Mouse (Mus musculus) megakaryocyte-erythroid progenitor cell, adult 5-6 weeks (primary cell): ENCODE results near the gene Socs2. TPM values are rescaled to one million over a fixed set of nuclear protein-coding genes. Genes with fewer than 3 reads are reported as not detected.

Experiments used
- ATAC-seq: replicated peaks from 2 replicates; pipeline ENCODE4 v1.8.0; 2016; ENCODE audit warnings: mild to moderate bottlenecking, inconsistent platforms; ENCODE audit not compliant: severe bottlenecking, poor library complexity, low FRiP score, low TSS enrichment
- total RNA-seq, 2 experiments: library from RNA; stranded (forward) in 1 of 2; stranded (reverse) in 1 of 2; fragments of 200-1000, 215-1000 nt in 1 of 2; fragments of >200 nt in 1 of 2; fragmentation: Nextera tagmentation in 1 of 2; gene quantifications; 2 replicates each; pipeline ENCODE4 v1.2.3; 2014 to 2017

Socs2 gene
- total RNA-seq, 2 experiments from 2014 or later: 0.61 to 2.4 TPM

DNA sequence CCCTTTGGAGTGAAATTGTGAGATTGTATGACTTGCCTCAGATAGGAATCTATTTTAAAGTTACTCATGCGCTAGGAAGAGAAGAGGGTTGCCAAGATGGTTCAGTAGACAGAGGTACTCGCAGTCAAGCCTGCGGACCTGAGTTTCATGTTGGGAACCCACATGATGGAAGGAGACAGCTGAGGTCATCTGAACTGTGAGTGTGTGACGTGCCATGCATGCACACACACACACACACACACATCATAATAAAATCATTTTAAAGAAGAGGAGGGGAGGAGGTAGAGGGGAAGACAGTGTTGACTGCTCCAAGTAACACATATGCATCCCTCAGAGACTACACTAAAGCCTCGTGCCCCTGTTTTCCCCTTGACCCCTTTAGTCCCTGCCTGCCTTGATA, 56.9 kb downstream of the Socs2 start:
- ATAC-seq: no peak

DNA sequence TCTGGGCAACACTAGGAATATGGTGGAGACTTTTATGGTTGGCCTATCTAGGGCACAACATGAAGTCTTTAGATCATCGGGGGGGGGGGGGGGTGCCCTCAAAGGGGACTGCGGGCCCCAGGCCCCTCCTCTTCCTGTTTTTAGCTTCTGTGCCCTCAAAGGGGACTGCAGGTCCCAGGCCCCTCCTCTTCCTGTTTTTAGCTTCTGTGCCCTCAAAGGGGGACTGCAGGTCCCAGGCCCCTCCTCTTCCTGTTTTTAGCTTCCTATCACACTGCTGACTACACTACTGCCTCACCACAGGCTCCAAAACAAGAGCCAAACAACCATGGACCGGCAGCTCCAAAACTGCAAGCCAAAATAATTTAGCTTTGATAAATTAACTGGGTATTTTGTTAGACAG, 59.3 kb downstream of the Socs2 start:
- no peak for ATAC-seq

DNA sequence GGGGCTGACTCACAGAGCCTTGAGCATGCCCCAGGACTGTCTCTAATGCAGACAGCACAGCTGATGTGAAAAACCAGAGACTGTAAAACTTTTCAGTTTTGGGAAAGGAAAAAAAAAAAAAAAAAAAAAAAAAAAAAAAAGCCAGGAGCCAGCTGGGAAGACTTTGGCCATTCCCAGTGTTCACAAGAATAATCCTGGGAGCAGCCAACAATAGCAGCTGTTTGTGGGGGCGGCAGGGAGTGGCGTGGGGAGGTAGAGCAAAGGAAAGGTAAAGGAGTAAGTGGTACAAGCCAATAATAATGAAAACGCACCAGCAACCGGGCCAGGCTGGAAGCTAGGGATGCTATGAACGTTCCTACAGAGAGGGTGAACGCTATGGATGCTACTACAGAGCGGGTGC, 60.3 kb downstream of the Socs2 start:
- ATAC-seq: no peak

DNA sequence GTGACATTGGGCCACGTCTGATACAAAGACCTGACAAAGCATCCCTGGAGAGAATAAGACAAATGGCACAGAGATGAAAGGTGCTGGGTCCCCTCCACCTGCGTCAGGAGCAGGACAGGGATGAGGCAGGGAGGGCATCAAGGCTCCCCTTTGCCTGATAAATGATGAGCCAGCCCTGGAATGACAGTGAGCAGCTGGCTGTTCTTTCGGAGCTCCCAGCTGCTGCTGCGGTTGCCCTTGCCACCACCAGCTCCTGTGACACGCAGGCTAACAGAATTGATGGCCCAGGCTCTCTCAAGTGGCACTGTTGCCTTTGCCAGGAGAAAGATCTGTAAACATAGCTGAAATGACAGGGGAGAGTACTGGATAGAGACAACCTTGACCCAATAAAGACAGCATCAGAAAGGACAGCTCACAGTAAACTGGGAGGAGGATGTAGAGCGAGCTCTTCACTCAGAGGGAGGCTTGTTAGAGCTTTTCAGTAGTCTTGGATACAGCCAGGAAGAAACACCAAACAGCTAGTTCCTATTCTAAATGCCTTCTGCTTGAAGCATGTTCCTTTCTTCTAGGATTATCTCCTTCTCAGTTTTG, 61.2 kb downstream of the Socs2 start:
- ATAC-seq: no peak

GRCm38 (mm10) chr10:95354673-95355072, 62.3 kb downstream of the Socs2 start:
- ATAC-seq: no peak

GRCm38 (mm10) chr10:95354047-95354446, 62.9 kb downstream of the Socs2 start:
- ATAC-seq: no peak

DNA sequence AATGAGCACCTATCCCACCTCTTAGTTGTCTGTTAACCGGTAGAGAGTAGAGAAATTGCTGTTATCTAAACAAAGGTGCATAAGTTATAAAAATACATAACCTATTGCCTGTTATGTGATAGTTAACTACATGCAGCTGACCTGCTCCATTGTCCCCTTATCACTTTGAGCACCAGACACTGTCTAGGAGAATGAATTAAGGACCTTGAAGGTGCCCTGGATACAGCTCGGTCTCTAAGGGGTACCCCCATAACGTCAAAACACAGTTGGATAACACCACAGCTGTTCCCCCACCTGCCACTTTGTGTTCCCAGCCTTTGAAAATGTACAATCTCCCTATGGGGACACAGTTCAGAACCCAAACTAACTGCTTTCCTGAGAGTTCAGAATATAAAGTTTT, 68.5 kb downstream of the Socs2 start:
- no peak for ATAC-seq

DNA sequence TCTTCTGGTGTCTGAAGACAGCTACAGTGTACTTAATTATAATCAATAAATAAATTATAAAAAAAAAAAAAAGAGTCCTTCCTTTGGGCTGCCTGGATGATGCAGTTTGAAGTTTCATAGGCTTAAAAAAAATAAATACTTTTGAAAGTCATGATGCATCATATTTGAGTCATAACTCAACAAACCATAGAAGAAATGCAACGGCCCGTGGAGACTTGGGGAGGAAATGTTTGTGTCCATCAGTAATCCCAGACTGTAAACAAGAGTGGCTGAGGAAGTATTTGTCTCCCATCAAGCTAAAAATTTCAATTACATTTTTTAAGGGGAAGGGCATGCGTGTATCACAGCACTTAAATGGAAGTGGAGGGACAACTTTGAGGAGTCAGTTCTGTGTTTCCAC, 69.2 kb downstream of the Socs2 start:
- ATAC-seq: no peak

DNA sequence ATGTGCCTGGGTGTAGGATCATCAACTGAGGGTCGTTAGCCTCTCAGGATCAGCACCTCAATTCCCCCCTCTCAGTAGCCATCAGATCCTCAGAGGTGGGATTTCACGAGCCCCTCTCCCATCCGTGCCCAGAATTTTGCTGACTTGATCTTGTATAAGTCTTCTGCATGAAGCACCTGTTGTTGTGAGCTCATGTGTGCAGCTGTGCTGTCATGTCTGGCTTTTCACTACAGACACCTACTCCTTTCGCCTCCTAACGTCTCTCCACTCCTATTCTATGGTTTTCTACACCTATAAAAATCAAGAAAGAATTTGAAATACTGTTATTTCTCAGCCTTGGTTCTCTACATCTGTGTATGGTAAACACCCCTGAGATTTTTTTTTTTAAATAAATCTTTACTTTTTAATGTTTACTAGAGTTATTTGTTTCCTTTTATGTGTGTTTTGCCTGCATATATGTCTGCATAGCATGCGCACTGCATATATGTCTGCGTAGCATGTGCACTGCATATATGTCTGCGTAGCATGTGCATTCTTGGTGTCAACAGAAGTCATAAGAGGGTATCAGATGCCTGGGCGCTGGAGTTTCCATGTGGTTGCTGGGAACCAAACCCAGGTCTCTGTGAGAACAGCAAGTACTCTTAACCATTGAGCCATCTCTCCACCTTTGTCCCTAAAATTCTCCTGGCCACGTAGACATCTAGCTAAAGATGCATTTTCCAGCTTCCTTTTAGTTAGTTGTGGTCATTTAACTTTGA, 74.0 kb downstream of the Socs2 start:
- ATAC-seq: no peak

- ATAC-seq: no peak
Observed at GRCm38 (mm10) chr10:95340676-95341075, 76.3 kb downstream of the Socs2 start.

DNA sequence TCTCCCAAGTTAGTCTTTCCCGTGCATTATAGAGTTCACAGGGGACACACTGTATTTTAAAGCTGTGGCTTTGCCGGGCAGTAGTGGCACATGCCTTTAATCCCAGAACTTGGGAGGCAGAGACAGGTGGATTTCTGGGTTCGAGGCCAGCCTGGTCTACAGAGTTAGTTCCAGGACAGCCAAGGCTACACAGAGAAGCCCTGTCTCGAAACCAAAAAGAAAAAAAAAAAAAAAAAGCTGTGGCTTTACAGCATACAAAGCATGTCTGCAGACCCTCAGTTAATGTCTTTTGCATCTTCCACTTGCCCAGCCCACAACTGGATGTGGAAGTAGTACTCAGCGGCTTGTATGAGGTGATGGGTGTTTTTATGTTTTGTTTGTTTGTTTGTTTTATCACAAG, 79.4 kb downstream of the Socs2 start:
- ATAC-seq: no peak

DNA sequence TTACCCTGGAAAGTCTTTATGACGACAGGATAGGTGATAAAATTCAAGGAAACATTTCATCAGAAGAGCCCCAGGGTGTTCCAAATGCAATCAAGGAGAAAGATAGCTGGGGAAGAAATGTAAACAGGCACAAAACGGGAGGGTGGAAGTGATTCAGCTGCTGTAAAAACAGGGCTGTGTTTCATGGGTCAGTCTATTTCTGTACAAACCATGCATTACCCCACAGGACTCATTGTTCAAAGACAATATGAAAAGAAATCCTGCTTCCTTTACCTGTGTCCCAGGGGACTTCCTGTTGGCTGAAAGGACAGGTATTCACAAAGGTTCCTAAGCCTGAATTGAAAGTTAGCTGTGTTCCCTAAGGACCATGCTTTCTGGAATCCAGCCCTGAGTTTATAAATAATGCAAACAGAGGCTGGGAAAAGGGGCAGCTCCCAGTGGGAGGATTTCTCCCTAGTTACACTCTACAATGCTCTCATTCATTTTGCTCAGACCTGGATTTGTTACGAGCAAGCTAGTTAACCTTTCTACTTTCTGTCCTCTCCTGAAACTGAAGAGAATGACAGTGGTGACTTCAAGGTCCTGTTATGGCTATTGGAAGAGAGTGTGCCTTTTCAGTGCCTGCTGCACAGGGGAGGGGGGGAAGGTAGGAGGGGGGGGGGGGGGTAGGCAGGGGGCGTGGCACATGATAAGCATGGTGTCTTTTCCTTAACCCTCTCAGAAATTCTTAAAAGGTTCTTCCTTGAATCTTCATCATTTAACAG, 80.0 kb downstream of the Socs2 start:
- ATAC-seq: no peak

Other genes with a start within 250 kb of the Socs2 start
- 5.9 and 8.3 TPM in 2 replicates for gene Cradd, start 93.0 kb downstream of the Socs2 start, total RNA-seq (2014; fragmentation: Nextera tagmentation)
- 0.42 and 2.2 TPM in 2 replicates for gene Cradd, start 93.0 kb downstream of the Socs2 start, total RNA-seq (2017)
- gene Mrpl42, start 84.8 kb upstream of the Socs2 start, total RNA-seq (2014; fragmentation: Nextera tagmentation): 244 and 249 TPM in 2 replicates
- gene Mrpl42, start 84.8 kb upstream of the Socs2 start, total RNA-seq (2017): 235 and 255 TPM in 2 replicates
- 238 and 277 TPM in 2 replicates for gene Ube2n, start 98.0 kb upstream of the Socs2 start, total RNA-seq (2014; fragmentation: Nextera tagmentation)
- 172 and 198 TPM in 2 replicates for gene Ube2n, start 98.0 kb upstream of the Socs2 start, total RNA-seq (2017)
- 39.8 and 49.8 TPM in 2 replicates for gene Nudt4, start 147.0 kb upstream of the Socs2 start, total RNA-seq (2014; fragmentation: Nextera tagmentation)
- gene Nudt4, start 147.0 kb upstream of the Socs2 start, total RNA-seq (2017): 49.0 and 77.4 TPM in 2 replicates